Mouse (Mus musculus): ENCODE results near the gene Ccdc9. TPM values are rescaled to one million over a fixed set of nuclear protein-coding genes. Genes with fewer than 3 reads are reported as not detected.
A peak's percentile ranks its signal among the peaks of the same experiment; 100 is the strongest.
"Not testable (repeated sequence)": the region's sequence is repeated elsewhere in the genome, so short reads cannot be mapped to it uniquely, and the experiment has no call there.

Ccdc9 gene
- polyA plus RNA-seq, 1 experiment: 52.2 TPM

GRCm38 (mm10) chr7:16310020-16310520 is 23.5 kb upstream of the Ccdc9 start:
- no peaks in the 10 kb centered on the region for H3K79me3 ChIP-seq (ENCODE audit: low read depth)
- no peaks in the 10 kb centered on the region for H3K27me3 ChIP-seq (ENCODE audit: control insufficient read depth, insufficient read depth, insufficient read length)
- H3ac ChIP-seq (ENCODE audit: control insufficient read depth, insufficient read length, low read depth): peak overlapping the region; percentile 63
- peaks cover 11% of the 10 kb centered on the region for H3K79me2 ChIP-seq (ENCODE audit: control insufficient read depth, insufficient read depth)
- peak overlapping the region; percentile 46 for H3K4me3 ChIP-seq (ENCODE audit: insufficient read depth, poor library complexity, severe bottlenecking)
- no peaks in the 10 kb centered on the region for H3K36me3 ChIP-seq (ENCODE audit: control insufficient read depth, insufficient read depth)
- TF ChIP-seq CTCF (IDR thresholded peaks at IDR 0.05; ENCODE audit: control insufficient read depth, insufficient read depth, insufficient read length) (peak; percentile 85), CEBPB (IDR thresholded peaks at IDR 0.05; ENCODE audit: low read depth) (no peak), MAX (IDR thresholded peaks at IDR 0.05) (no peak), MYOD1 (IDR thresholded peaks at IDR 0.05; ENCODE audit: control insufficient read depth, insufficient read length, low read depth) (no peak), MYOG (IDR thresholded peaks at IDR 0.05; ENCODE audit: control insufficient read depth, extremely low read depth, insufficient read length) (no peak)

GRCm38 (mm10) chr7:16309318-16310019 is 22.9 kb upstream of the Ccdc9 start:
- Histone ChIP-seq H3K79me3 (ENCODE audit: low read depth) (no peaks in the 10 kb centered on the region), H3K4me3 (ENCODE audit: insufficient read depth, poor library complexity, severe bottlenecking) (peak overlapping the region; percentile 36), H3ac (ENCODE audit: control insufficient read depth, insufficient read length, low read depth) (peak overlapping the region; percentile 63), H3K36me3 (ENCODE audit: control insufficient read depth, insufficient read depth) (no peaks in the 10 kb centered on the region), H3K79me2 (ENCODE audit: control insufficient read depth, insufficient read depth) (peaks cover 11% of the 10 kb centered on the region), H3K27me3 (ENCODE audit: control insufficient read depth, insufficient read depth, insufficient read length) (no peaks in the 10 kb centered on the region)
- TF ChIP-seq FOSL1 (IDR thresholded peaks at IDR 0.05; ENCODE audit: insufficient read depth, low read length, poor library complexity, severe bottlenecking) (no peak), MYOD1 (IDR thresholded peaks at IDR 0.05; ENCODE audit: control insufficient read depth, insufficient read length, low read depth) (no peak), MYOG (IDR thresholded peaks at IDR 0.05; ENCODE audit: control insufficient read depth, extremely low read depth, insufficient read length) (no peak), USF1 (IDR thresholded peaks at IDR 0.05; ENCODE audit: low read depth) (no peak), CEBPB (IDR thresholded peaks at IDR 0.05; ENCODE audit: low read depth) (no peak), MAX (IDR thresholded peaks at IDR 0.05) (no peak), CTCF (IDR thresholded peaks at IDR 0.05; ENCODE audit: control insufficient read depth, insufficient read depth, insufficient read length) (no peak)

GRCm38 (mm10) chr7:16308555-16309317 is 22.1 kb upstream of the Ccdc9 start:
- TF ChIP-seq CTCF (IDR thresholded peaks at IDR 0.05; ENCODE audit: control insufficient read depth, insufficient read depth, insufficient read length) (no peak), FOSL1 (IDR thresholded peaks at IDR 0.05; ENCODE audit: insufficient read depth, low read length, poor library complexity, severe bottlenecking) (no peak), MAX (IDR thresholded peaks at IDR 0.05) (no peak), MYOD1 (IDR thresholded peaks at IDR 0.05; ENCODE audit: control insufficient read depth, insufficient read length, low read depth) (no peak), MYOG (IDR thresholded peaks at IDR 0.05; ENCODE audit: control insufficient read depth, extremely low read depth, insufficient read length) (no peak), USF1 (IDR thresholded peaks at IDR 0.05; ENCODE audit: low read depth) (no peak), CEBPB (IDR thresholded peaks at IDR 0.05; ENCODE audit: low read depth) (no peak)
- Histone ChIP-seq H3K27me3 (ENCODE audit: control insufficient read depth, insufficient read depth, insufficient read length) (no peaks in the 10 kb centered on the region), H3K4me3 (ENCODE audit: insufficient read depth, poor library complexity, severe bottlenecking) (no peak overlapping the region)

GRCm38 (mm10) chr7:16308093-16308492 is 21.5 kb upstream of the Ccdc9 start, which contains the start of gene Bbc3:
Gene Bbc3 (plus strand): TSS chr7:16308393.
- H3K4me3 ChIP-seq (ENCODE audit: insufficient read depth, poor library complexity, severe bottlenecking): not testable (repeated sequence)

More at GRCm38 (mm10) chr7:16308555-16309317, 22.1 kb upstream of the Ccdc9 start:
- Histone ChIP-seq H3K79me2 (ENCODE audit: control insufficient read depth, insufficient read depth) (peaks cover 11% of the 10 kb centered on the region), H3K36me3 (ENCODE audit: control insufficient read depth, insufficient read depth) (no peaks in the 10 kb centered on the region), H3K79me3 (ENCODE audit: low read depth) (no peaks in the 10 kb centered on the region), H3ac (ENCODE audit: control insufficient read depth, insufficient read length, low read depth) (peak overlapping the region; percentile 26)

GRCm38 (mm10) chr7:16307141-16307540 is 20.5 kb upstream of the Ccdc9 start:
- not testable (repeated sequence) for H3ac ChIP-seq (ENCODE audit: control insufficient read depth, insufficient read length, low read depth); H3K79me3 ChIP-seq (ENCODE audit: low read depth); H3K36me3 ChIP-seq (ENCODE audit: control insufficient read depth, insufficient read depth); H3K4me3 ChIP-seq (ENCODE audit: insufficient read depth, poor library complexity, severe bottlenecking); H3K27me3 ChIP-seq (ENCODE audit: control insufficient read depth, insufficient read depth, insufficient read length)
- peaks cover 11% of the 10 kb centered on the region for H3K79me2 ChIP-seq (ENCODE audit: control insufficient read depth, insufficient read depth)

More at GRCm38 (mm10) chr7:16308093-16308492, 21.5 kb upstream of the Ccdc9 start, which contains the start of gene Bbc3:
- H3K79me3 ChIP-seq (ENCODE audit: low read depth); H3K27me3 ChIP-seq (ENCODE audit: control insufficient read depth, insufficient read depth, insufficient read length); H3K36me3 ChIP-seq (ENCODE audit: control insufficient read depth, insufficient read depth): not testable (repeated sequence)
- H3ac ChIP-seq (ENCODE audit: control insufficient read depth, insufficient read length, low read depth): peak within 1 kb of the TSS; percentile 26
- H3K79me2 ChIP-seq (ENCODE audit: control insufficient read depth, insufficient read depth): peaks cover 11% of the 10 kb centered on the region
